Mouse (Mus musculus) erythroblast, embryonic 14.5 days (primary cell): Measurements from ENCODE around the gene Mpc2.

Experiments
- GATA1 ChIP-seq: IDR thresholded peaks from 2 replicates; pipeline ENCODE4 v1.6.1; 2012; ENCODE audit warnings: low read length, inconsistent platforms, mixed read lengths
- TAL1 ChIP-seq: IDR thresholded peaks from 3 replicates; pipeline ENCODE4 v1.6.1; 2012; ENCODE audit warnings: low read length, inconsistent platforms, mixed read lengths

DNA sequence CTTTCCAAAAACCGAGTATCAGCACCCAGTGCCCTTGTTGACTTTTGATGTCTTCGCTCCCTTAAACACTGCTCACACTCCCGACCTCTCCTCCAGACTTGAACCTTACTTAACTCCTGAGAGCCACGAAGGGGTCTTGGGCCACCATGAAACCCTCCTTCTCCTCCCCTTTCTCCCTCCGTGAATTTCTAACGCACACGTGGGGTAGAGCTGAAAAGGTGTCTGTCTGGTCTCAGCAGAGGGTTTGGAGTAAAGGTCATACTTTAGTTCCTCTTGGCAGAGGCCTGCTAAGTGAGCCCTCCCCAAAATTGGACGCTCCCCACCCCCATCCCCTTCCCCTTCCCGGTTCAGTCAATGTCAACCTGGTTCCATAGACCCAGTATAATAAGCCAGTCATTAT is 1.2 kb downstream of the Mpc2 start:
- TF ChIP-seq GATA1 = no peak
- TF ChIP-seq TAL1 = no peak
